Mouse (Mus musculus) heart, embryonic 11.5 days (tissue): ENCODE results near the gene Ppp5c. TPM values are rescaled to one million over a fixed set of nuclear protein-coding genes. Genes with fewer than 3 reads are reported as not detected.

Experiments
- ATAC-seq: fragments of 200-750 bp; cut with Nextera tagmentation; replicated peaks from 2 replicates; pipeline ENCODE4 v1.8.0; 2017; ENCODE audit warnings: moderate library complexity; ENCODE audit not compliant: insufficient number of reproducible peaks, low FRiP score, low TSS enrichment
- H3K27ac ChIP-seq: fragments of 300-500 bp; sonication (generic); 2 replicates; pipeline ENCODE4 v1.5.1; 2014; ENCODE audit warnings: mild to moderate bottlenecking, low read depth, low read length
- H3K27me3 ChIP-seq: fragments of 300-500 bp; sonication (generic); 2 replicates; pipeline ENCODE4 v1.6.1; 2014; ENCODE audit warnings: mild to moderate bottlenecking, low read length, mixed read lengths; ENCODE audit not compliant: control insufficient read depth, insufficient read depth
- H3K36me3 ChIP-seq: fragments of 300-500 bp; sonication (generic); 2 replicates; pipeline ENCODE4 v1.6.1; 2014; ENCODE audit warnings: mild to moderate bottlenecking, low read length, moderate library complexity, mixed read lengths; ENCODE audit not compliant: control insufficient read depth, insufficient read depth
- H3K4me1 ChIP-seq: fragments of 300-500 bp; sonication (generic); 2 replicates; pipeline ENCODE4 v1.6.1; 2014; ENCODE audit warnings: low read length; ENCODE audit not compliant: control insufficient read depth, insufficient read depth
- H3K4me2 ChIP-seq: fragments of 300-500 bp; sonication (generic); 2 replicates; pipeline ENCODE4 v1.6.1; 2014; ENCODE audit warnings: mild to moderate bottlenecking, moderate library complexity
- H3K4me3 ChIP-seq: fragments of 300-500 bp; sonication (generic); 2 replicates; pipeline ENCODE4 v1.5.1; 2014; ENCODE audit warnings: low read depth, low read length
- H3K9ac ChIP-seq: fragments of 300-500 bp; sonication (generic); 2 replicates; pipeline ENCODE4 v1.6.1; 2014; ENCODE audit warnings: mild to moderate bottlenecking, low read depth, low read length, moderate library complexity
- H3K9me3 ChIP-seq: fragments of 300-500 bp; sonication (generic); replicated peaks from 2 replicates; pipeline ENCODE4 v1.6.1; 2016; ENCODE audit warnings: low read length; ENCODE audit not compliant: control insufficient read depth
- WGBS: fragments of 180-500 bp; shearing (Covaris S2); extraction: QIAGEN DNeasy Blood & Tissue Kit; methylation state at CpG from one replicate; pipeline ENCODE4 v1.1.7; 2014; ENCODE audit not compliant: insufficient replicate concordance; 5-methylcytosine and 5-hydroxymethylcytosine counted together
- polyA plus RNA-seq: library from polyadenylated mRNA; unstranded; fragments of >200 nt; fragmentation: Nextera tagmentation; extraction: Ambion mirVana; gene quantifications from 2 replicates; pipeline ENCODE4 v1.2.1, GENCODE M21; 2014

Gene Ppp5c
- polyA plus RNA-seq, 1 experiment from 2014 or later, result 87.0 TPM

DNA sequence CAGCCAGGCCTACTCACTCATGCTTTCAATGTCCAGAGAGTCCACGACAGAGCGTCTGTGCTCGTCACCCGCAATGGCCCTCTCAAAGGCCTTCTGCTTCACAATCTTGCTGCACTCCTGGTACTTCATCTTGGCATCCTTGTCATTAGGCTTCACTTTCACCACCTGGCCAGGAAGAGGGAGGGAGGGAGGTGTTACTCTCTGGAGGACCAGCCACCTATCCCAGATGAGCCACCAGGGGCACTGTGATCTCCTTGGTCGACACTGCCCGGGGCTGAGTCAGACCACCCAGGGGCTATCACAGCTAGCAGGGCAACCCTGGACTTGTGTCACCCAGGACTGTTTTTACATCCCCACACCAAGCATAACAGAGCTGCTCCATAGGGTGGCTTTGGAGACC lies 12.3 kb downstream of the Ppp5c start:
- H3K27me3 ChIP-seq, result no peaks in the 10 kb centered on the region
- no peak overlapping the region for H3K27ac ChIP-seq
- H3K4me1 ChIP-seq, result peaks cover 2% of the 10 kb centered on the region; the same call in 1 of the 2 replicates
- no peaks in the 10 kb centered on the region for H3K9me3 ChIP-seq
- H3K4me2 ChIP-seq, result no peak overlapping the region
- H3K4me3 ChIP-seq, result no peak overlapping the region
- 84% methylated on average over 6 of the region's 6 CpGs for WGBS
- no peak overlapping the region for H3K9ac ChIP-seq
- peaks cover 60% of the 10 kb centered on the region for H3K36me3 ChIP-seq
- ATAC-seq, result no peak

DNA sequence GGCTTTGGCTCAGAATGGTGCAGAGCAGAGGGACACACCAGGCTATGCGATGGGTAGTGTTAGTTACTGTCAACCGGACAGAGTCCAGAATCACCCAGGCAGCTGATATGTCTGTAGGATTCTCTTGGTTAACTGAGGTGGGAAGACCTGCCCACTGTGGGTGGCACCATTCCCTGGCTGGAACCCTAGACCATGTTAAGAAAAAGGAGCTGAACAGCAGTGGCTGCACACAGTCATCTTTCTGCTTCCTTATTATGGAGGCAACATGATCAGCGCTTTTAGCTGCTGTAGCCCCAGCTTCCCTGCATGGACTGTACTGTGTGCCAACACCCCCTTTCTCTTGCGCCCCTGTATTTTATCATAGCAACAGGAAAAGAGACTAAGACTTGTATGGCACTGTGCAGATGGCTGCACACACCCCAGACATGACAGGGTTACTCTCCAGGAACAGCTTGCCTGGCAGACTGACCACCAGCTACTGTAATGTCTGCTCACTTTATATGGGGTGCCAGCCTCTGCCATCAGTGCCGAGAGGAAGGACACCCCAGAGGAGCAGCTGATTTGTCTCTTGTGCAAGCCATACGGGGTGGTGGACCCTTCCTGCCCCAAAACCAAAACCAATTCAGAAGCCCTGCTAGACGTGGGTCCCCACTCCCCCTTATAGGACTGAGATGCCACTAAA lies 15.7 kb downstream of the Ppp5c start:
- no peak for ATAC-seq
- no peaks in the 10 kb centered on the region for H3K27me3 ChIP-seq
- no peaks in the 10 kb centered on the region for H3K4me1 ChIP-seq
- H3K9ac ChIP-seq, result no peak overlapping the region
- H3K27ac ChIP-seq, result no peak overlapping the region; the same call in 1 of the 2 replicates
- WGBS, result 90% methylated on average over 7 of the region's 7 CpGs
- H3K4me3 ChIP-seq, result no peak overlapping the region
- H3K4me2 ChIP-seq, result no peak overlapping the region
- H3K9me3 ChIP-seq, result no peaks in the 10 kb centered on the region
- H3K36me3 ChIP-seq, result peaks cover 64% of the 10 kb centered on the region

DNA sequence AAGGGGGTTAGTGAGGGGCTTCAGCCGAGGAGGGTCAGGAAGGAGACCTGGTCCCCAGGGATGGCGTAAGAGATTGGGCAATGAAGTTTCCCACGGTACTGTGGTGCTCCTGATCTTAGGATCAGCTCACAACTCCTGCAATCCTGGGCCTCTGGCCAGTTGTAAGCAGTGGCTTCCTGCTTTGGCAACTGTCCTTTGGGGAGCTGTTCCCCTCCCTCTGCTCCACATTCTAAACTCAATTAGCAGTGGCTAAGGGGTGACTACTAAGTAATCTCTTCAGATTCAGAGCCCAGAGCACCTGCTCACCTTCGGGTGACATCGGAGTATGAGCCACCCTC lies 17.7 kb downstream of the Ppp5c start:
- Histone ChIP-seq H3K4me1 (no peaks in the 10 kb centered on the region), H3K4me2 (no peak overlapping the region), H3K9me3 (no peaks in the 10 kb centered on the region), H3K27me3 (no peaks in the 10 kb centered on the region), H3K27ac (no peak overlapping the region), H3K36me3 (peaks cover 70% of the 10 kb centered on the region), H3K9ac (no peak overlapping the region), H3K4me3 (no peak overlapping the region)
- ATAC-seq, result no peak
- 93% methylated on average over 5 of the region's 5 CpGs for WGBS

DNA sequence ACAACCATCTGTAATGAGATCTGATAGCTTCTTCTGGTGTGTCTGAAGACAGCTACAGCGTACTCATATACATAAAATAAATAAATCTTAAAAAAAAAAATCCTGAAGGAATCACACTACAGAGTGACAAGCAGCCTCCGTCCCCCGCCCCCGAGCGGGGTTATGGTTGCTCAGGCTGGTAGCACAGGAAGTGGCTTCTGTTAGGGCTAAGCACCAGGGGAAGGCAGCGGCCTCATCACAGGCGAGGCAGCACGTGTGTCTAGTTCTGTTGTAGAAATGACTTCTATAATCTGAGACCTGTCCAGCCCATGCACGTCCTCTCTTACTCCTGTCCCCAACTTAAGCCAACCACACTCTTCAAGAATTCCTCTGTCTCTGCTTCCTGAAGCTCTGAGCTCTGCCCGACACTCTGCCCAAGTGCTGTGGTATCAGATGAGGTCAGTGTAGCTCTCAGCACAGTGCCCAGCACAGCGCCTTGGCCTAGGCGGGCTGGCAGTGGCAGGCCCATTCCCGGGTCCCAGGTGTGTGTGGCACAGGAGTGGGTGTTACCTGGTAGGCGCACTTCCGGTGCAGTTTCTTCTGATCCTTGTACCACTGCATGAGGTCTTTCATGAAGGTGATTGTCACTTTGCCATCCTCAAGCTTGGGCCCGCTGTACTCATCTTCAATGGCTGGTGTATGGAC lies 18.3 kb downstream of the Ppp5c start:
- 89% methylated on average over 16 of the region's 16 CpGs for WGBS

DNA sequence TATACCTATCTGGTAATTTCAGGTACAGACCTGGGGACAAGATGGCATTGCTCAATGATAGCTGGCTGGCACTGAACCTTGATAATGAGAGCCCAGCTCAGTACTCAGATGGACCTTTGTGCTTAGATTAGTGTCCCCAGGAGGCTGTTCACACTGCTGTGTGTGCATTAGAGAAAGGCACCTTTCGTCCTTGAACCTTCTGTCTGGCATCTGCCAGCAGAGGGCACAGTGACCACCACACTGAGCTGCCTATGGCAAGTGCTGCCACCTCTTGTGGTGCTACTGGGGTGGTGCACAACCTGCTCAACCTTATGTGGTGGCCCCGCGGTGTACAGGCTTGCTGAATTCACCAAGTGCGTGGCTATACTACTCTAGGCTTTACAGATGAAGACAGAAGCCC lies 20.4 kb downstream of the Ppp5c start:
- H3K27me3 ChIP-seq, result no peaks in the 10 kb centered on the region
- no peak for ATAC-seq
- H3K36me3 ChIP-seq, result peaks cover 57% of the 10 kb centered on the region
- WGBS, result 81% methylated on average over 4 of the region's 4 CpGs
- no peak overlapping the region for H3K4me2 ChIP-seq
- H3K27ac ChIP-seq, result no peak overlapping the region
- no peak overlapping the region for H3K9ac ChIP-seq
- H3K9me3 ChIP-seq, result no peaks in the 10 kb centered on the region
- H3K4me3 ChIP-seq, result no peak overlapping the region
- no peaks in the 10 kb centered on the region for H3K4me1 ChIP-seq

More for the DNA sequence above, 18.3 kb downstream of the Ppp5c start:
- no peaks in the 10 kb centered on the region for H3K4me1 ChIP-seq
- no peak overlapping the region for H3K4me2 ChIP-seq
- no peaks in the 10 kb centered on the region for H3K9me3 ChIP-seq
- H3K4me3 ChIP-seq, result no peak overlapping the region
- H3K9ac ChIP-seq, result no peak overlapping the region
- no peak overlapping the region for H3K27ac ChIP-seq
- H3K27me3 ChIP-seq, result no peaks in the 10 kb centered on the region
- ATAC-seq, result no peak
- H3K36me3 ChIP-seq, result peaks cover 66% of the 10 kb centered on the region

DNA sequence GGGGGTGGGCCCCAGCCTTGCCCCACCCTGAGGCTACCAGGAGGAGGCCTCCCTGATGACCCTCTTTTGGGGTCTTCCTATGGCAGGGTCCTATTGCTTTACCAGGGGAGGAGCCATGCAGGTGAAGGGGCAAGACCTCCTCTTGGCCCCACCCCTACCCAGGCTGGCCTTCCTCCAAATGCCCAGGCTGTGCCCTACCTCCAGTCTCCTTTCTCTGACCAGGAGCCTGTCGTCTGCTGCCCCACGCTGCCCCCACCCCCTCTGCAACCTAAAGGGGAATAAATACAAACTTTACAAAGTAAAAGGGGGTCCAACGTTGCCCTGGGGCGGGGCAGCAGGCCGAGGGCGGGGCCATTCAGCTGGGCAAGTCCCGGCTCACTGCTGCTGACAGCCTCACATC lies 23.0 kb downstream of the Ppp5c start:
- WGBS, result 79% methylated on average over 7 of the region's 7 CpGs
- no peak overlapping the region for H3K4me3 ChIP-seq
- no peaks in the 10 kb centered on the region for H3K4me1 ChIP-seq
- ATAC-seq, result no peak
- peaks cover 44% of the 10 kb centered on the region for H3K36me3 ChIP-seq
- H3K27ac ChIP-seq, result no peak overlapping the region
- H3K9ac ChIP-seq, result no peak overlapping the region
- no peak overlapping the region for H3K4me2 ChIP-seq
- H3K9me3 ChIP-seq, result no peaks in the 10 kb centered on the region
- H3K27me3 ChIP-seq, result no peaks in the 10 kb centered on the region

DNA sequence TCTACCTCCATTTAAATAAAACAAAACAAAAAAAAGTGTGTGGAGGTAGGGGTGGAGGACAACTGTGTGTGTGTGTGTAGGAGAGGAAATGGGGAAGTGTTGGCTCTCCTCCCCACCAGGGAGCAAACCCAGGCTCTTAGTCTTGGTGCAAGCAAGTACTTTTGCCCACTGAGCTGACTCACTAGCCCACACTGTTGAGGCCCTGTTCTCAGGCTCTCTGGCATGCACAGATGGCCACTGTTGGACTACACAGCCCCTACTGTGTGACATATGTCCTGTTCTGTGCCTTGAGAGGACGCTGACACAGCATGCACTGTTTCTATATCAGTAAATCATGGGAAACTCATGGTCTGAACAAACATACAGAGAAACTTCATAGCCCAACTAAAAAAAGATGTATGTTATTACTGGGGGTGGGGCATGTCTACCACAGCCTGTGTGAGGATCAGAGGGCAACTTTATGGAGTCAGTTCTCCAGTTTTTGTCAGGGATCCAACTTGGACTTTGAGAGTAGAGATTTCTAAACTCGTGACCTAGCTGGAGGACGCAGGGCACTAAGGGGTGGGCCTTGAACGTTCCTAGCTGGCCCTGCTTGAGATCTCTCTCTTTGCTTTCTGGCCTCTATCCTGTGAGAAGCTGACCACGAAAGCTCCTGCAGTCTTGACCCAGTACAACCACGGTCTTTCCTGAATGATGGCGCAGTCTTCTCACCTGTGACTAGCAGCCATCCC lies 24.3 kb downstream of the Ppp5c start:
- no peak for ATAC-seq
- peaks cover 44% of the 10 kb centered on the region for H3K36me3 ChIP-seq
- H3K9me3 ChIP-seq, result no peaks in the 10 kb centered on the region
- no peak overlapping the region for H3K9ac ChIP-seq
- H3K27me3 ChIP-seq, result no peaks in the 10 kb centered on the region
- no peak overlapping the region for H3K4me2 ChIP-seq
- H3K4me3 ChIP-seq, result no peak overlapping the region
- no peak overlapping the region for H3K27ac ChIP-seq
- H3K4me1 ChIP-seq, result peaks cover 5% of the 10 kb centered on the region
- 87% methylated on average over 7 of the region's 7 CpGs for WGBS

DNA sequence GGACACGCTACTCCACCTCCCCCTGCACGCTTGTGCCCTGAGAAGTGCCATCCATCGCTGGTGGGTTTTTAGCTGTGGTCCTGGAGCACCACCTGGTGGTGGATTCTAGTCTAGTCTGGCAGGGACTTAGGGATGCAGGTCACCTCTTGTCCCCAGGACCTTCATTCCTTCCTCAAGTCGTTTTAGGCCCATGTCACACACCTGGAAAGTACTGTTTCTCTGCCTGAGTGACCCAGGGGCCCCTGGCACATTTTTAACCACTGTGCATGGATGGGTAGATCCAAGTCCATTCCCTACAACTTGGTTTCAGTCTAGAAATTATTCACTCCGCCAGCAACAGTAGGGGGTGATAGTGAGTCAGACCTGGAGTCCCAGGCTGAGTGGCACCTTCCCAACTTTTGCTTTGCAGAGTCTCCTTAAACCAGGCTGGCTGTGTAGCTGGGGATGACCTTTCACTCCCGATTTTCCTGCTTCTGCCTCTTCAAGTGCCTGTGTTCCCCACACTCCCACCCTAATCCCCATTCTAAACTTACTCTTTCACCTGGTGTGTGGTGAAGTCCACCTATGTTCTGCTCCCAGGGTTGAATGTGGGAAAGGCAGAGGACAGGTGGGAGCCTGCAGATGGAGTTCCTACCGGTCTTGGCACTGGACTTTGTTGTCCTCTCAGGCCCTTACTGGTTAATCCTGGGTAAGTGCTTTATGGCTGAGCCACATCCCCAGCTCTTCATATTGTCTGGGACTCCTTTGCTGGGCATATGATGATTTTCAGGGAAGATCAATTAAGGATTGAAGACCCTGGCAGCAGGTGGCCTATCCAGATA lies 25.1 kb downstream of the Ppp5c start:
- 0 out of 2 replicates have a peak, but pooled peaks have one; percentile 23 for ATAC-seq
- H3K4me3 ChIP-seq, result no peak overlapping the region
- H3K27ac ChIP-seq, result 0 out of 2 replicates have a peak overlapping the region, but pooled peaks have one; percentile 22
- H3K9me3 ChIP-seq, result no peaks in the 10 kb centered on the region
- H3K4me1 ChIP-seq, result peaks cover 12% of the 10 kb centered on the region
- peaks cover 46% of the 10 kb centered on the region for H3K36me3 ChIP-seq
- H3K27me3 ChIP-seq, result no peaks in the 10 kb centered on the region
- no peak overlapping the region for H3K4me2 ChIP-seq
- 17% methylated on average over 7 of the region's 7 CpGs for WGBS
- H3K9ac ChIP-seq, result no peak overlapping the region
